Mouse (Mus musculus) G1E (cell line): ENCODE results near the gene Cadm1.

Experiments used
- CTCF ChIP-seq: IDR thresholded peaks from 2 replicates; pipeline ENCODE4 v1.5.1; 2012; ENCODE audit warnings: low read depth, low read length, inconsistent platforms, mixed read lengths
- TAL1 ChIP-seq: conservative IDR thresholded peaks from 2 replicates; pipeline ENCODE4 v1.6.1; 2012; ENCODE audit warnings: low read depth, low read length, inconsistent platforms, mixed read lengths

DNA sequence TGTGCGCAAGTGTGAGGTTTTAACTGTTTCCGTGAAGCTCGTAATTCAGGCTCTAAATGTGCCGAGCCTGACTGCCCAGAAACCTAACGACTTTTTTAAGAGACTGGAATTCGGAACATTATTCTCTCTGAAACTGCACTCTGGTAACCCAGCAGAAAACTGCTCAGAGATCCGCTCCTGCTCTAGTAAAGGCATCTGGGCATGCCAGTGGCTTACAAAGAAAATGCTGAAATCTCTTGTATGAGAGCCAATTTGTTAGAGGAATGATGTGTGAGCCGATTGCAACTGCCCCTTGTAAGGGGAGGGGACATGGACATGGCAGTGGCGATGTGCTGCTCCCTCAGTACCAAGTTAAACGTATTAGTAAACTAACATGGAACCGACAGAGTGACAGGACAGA, 240.9 kb downstream of the Cadm1 start:
- TF ChIP-seq CTCF (no peak), TAL1 (no peak)
